Mouse (Mus musculus) heart, postnatal 14 days (tissue): ENCODE measurements around the gene Btbd11. TPM values are rescaled to one million over a fixed set of nuclear protein-coding genes. Genes with fewer than 3 reads are reported as not detected.

Experiments used
- DNase-seq, 2 experiments: peaks; one replicate each; pipeline ENCODE4 v3.0.0; 2021 to 2022
- intact Hi-C: fragments of 180-260 bp; cut with DNase I; formaldehyde crosslinking; loops from one replicate; pipeline ENCODE4 v1.15.1; 2025
- long read RNA-seq, 2 experiments: library from polyadenylated mRNA; stranded (forward); transcript quantifications; one replicate each; pipeline ENCODE4 v2.0.0; 2021
- total RNA-seq, 2 experiments: library from RNA; stranded (reverse); gene quantifications; 2 replicates each; pipeline ENCODE4 v1.2.3; 2021

Gene Btbd11
- 1 to 10 TPM; 1.3 to 2.5 TPM for total RNA-seq
- long read RNA-seq, experiment 1, full-length matches to known transcripts = 2 of 2 reads
- long read RNA-seq, experiment 1, partial matches to known transcripts = 0 of 2 reads
- long read RNA-seq, experiment 1, other reads (novel, unspliced or antisense) = 0 of 2 reads
- long read RNA-seq, experiment 2, partial matches to known transcripts = 0 of 1 reads
- long read RNA-seq, experiment 2, other reads (novel, unspliced or antisense) = 1 of 1 reads

DNA sequence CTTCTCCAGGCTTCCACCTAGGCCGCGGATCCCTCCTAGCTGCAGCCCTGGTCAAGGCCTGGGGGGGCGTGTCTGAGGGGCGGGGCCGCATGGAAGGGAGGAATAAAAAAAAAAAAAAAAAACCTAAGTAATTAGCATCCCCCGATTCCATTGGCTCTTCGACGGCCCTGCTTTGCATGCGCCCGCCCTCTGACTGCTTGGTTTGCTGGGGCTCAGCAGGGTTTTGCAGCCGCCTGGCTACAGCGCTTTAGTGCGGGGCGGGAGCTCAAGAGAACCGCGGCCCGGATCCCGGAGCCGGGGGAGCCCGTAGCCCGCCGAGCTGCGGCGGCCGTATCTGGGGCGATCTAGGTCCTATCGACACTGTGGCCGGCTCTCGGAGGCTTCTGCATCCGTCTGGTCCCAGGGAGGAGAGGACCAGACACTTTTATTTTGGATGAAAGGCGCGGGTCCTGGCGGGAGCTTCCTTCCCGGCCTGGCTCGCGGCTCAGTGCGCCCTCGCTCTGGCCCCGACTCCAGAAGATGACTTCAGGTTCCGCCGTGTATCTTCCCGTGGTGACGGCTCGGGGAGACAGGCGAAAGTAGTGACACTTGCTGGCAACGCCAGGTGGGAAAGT, at the start of gene Btbd11:
TSS of gene Btbd11 (plus strand) at position 210 of the 614 bp plus-strand sequence.
- DNase-seq = peak; percentile 89 to 90
- intact Hi-C loops = loop anchor here (10.0 kb wide), 1 partner anchor 238 kb away; no protein-coding TSS in a partner anchor

DNA sequence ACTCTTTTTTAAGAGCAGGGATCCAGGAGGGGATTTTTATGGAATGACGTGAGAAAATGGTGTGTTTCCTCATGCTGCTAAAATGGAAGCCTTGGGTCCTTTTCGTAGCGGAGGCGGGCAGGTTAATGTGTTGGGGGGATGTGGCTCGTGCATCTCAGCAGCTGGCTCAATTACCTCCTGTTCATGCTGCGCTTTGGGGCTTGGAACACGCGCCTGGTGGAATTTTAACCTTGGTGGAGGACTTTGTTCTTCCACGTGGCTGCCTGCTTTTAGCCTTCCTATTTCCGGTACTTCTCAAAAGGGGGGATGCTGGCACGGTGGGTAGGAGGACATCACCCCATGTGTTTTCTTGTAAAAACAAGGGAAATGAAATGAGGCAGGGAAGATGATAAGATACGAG, 47.9 kb upstream of the Btbd11 start:
- intact Hi-C loops = no loop called here
- DNase-seq = no peak

GRCm38 (mm10) chr10:85341867-85342266, 44.7 kb upstream of the Btbd11 start:
- intact Hi-C loops = no loop called here
- DNase-seq = no peak

GRCm38 (mm10) chr10:85347171-85347570, 39.4 kb upstream of the Btbd11 start:
- no peak for DNase-seq
- intact Hi-C loops = no loop called here

DNA sequence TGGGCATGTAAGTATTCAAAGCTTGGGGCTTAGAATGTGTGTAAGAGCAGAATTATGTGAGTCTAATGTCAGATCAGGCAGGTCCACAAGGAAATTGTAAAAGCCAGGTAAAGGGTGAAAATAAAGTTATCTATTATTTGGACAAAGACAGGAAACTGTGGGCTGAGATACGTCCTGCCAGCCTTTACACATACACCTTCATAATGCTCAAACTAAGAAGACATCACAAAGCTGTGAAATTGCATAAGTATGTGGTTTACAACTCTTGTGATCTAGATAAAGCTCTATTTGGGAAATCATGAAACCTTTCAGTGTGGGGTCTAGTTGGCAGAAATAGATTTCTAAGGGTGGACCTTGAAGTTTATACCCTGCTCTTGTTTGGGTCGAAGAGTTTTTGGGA, 34.1 kb upstream of the Btbd11 start:
- intact Hi-C loops = no loop called here
- no peak for DNase-seq

GRCm38 (mm10) chr10:85354270-85354669, 32.3 kb upstream of the Btbd11 start:
- DNase-seq = no peak
- intact Hi-C loops = no loop called here

DNA sequence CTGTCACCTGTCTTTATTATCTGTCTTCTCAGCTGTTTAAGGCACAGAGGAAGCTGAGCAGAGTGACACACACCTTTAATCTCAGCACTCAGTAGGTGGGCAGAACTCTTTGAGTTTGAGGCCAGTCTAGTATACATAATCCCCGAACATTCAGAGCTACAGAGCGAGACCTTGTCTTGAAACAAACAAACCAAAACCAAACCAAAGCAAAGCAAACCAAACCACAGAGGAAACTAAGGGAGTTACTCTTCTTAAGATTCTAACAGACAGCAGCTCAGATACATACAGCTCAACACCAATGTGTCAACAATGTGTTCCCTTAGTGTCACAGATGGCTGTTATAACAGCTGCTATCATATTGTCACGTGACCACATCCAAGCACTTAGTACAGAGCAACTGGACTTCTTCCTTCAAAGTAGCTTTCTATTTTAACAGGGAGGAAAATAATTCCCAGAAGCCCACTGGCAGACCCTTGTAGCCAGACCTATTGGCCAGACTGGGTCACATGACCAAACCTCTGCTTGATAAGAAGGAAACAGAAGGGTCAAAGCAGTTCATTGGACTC, 27.0 kb upstream of the Btbd11 start:
- intact Hi-C loops = no loop called here
- DNase-seq = no peak

- intact Hi-C loops = no loop called here
- DNase-seq = no peak
These were observed 23.7 kb upstream of the Btbd11 start for GRCm38 (mm10) chr10:85362766-85363442.

- no peak for DNase-seq
- intact Hi-C loops = no loop called here
These were observed 19.7 kb upstream of the Btbd11 start for GRCm38 (mm10) chr10:85366876-85367275.

- peak in 1 of 2 experiments; percentile 12 for DNase-seq
- intact Hi-C loops = no loop called here
These were observed 15.3 kb upstream of the Btbd11 start for GRCm38 (mm10) chr10:85371309-85371708.

DNA sequence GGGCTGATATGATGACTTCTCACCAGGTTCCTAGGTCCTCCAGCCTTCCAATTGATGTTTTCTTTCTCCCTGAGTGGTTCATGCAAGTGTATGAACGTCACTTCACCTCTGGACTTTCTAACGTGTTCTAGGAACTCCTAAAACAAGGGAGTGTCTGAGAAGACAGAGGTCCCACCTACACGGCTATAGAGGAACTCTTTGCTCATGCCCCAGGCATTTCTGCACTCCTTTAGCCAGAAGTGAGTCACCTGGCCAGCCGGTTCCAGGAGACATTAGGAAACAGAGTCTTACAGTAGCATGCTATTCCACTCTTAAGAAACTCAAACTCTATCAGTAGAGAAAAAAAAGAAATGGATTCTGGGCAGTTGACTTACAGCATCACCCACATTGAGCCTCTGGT, 14.5 kb upstream of the Btbd11 start:
- intact Hi-C loops = no loop called here

GRCm38 (mm10) chr10:85378972-85379371, 7.6 kb upstream of the Btbd11 start:
- no peak for DNase-seq
- intact Hi-C loops = no loop called here

More for the DNA sequence above, 14.5 kb upstream of the Btbd11 start:
- DNase-seq = no peak

DNA sequence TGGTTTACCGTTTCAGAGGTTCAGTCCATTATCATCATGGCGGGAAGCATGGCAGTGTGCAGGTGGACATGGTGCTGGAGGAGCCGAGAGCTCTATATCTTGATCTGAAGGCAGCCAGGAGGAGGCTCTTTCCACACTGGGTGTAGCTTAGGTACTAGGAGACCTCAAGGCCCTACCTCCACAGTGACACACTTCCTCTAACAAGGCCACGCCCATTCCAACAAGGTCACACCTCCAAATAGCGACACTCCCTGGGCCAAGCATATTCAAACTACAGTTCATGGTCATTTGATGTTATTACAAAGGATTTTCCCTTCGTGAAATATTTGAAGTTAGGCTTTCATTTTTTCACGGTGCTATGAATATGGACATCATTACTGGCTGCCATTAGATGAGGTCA, 3.6 kb upstream of the Btbd11 start:
- intact Hi-C loops = loop anchor here (10.0 kb wide), 1 partner anchor 242 kb away; no protein-coding TSS in a partner anchor
- DNase-seq = no peak

GRCm38 (mm10) chr10:85387219-85388070, 831 bp downstream of the Btbd11 start:
- intact Hi-C loops = loop anchor here (10.0 kb wide), 1 partner anchor 237 kb away; no protein-coding TSS in a partner anchor
- peak; percentile 41 to 53 for DNase-seq

DNA sequence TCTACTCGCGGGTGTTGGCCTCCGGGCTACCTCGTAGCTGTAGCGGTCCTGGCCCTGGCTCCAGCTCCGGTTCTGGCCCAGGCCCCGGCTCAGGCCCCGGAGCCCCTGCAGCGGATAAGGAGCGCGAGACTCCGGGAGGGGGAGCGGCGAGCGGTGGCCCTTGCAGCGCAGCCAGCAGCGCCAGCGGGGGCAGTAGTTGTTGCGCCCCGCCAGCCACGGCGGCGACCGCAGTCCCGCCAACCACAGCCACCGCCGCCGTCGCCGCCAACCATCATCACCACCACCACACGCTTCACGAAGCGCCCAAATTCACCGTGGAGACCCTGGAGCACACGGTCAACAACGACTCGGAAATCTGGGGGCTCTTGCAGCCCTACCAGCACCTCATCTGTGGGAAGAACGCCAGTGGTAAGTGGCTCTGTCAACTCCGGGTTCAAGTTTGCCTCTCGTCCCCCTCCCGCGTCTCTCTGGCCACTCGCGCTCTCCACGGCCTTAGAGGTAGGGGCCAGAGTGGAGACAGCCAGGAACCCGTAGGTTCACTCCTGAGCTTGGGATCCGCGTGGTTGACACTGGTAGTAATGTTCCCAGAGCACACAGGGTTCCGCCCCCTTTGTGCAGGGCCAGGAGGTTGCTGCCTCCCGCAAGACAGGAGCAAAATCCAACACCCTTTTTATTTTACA, 1.6 kb downstream of the Btbd11 start:
- intact Hi-C loops = loop anchor here (10.0 kb wide), 1 partner anchor 237 kb away; no protein-coding TSS in a partner anchor
- peak; percentile 15 to 16 for DNase-seq

- peak in 1 of 2 experiments; percentile 35 for DNase-seq
- intact Hi-C loops = loop anchor here (10.0 kb wide), 1 partner anchor 236 kb away; no protein-coding TSS in a partner anchor
These were observed 2.1 kb downstream of the Btbd11 start for GRCm38 (mm10) chr10:85388751-85389115.

- DNase-seq = no peak
- intact Hi-C loops = loop anchor here (10.0 kb wide), 1 partner anchor 235 kb away; no protein-coding TSS in a partner anchor
These were observed 2.9 kb downstream of the Btbd11 start for GRCm38 (mm10) chr10:85389286-85390139.

DNA sequence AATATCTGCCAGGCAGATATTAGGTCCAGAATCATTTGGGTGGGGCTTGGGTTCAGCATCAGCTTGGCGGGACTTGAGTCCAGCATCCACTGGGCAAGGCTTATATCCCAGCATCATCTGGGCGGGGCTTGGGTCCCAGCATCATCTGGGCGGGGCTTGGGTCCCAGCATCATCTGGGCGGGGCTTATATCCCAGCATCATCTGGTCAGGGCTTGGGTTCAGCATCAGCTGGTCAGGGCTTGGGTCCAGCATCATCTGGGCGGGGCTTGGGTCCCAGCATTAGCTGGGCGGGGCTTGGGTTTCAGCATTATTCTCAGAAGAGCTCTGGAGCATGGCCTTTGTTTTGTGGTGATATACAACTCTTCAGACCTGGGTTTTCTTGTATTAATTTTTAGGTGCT, 6.4 kb downstream of the Btbd11 start:
- intact Hi-C loops = no loop called here
- no peak for DNase-seq

DNA sequence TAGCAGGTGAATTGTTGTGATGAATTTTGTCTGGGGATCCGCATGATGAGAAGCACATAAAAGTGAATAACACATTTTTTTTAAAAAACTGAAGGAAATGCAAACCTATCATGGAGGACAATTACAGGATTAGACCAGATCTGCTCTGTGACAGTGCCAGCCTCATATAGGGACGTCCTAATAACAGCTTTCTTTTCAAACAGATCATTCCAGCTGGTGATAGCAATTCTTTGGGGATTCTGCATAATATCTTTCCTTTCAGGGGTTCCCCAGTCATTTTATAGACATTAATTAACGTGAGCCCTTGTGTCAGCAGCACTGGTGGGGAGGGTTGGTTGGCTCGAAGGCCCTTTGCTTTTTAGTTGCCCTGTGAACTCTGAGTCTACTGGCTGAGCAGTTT, 7.9 kb downstream of the Btbd11 start:
- intact Hi-C loops = no loop called here
- DNase-seq = no peak
